Mouse (Mus musculus) brain, embryonic 14.5 days (tissue): ENCODE data around the gene Lfng. TPM values are rescaled to one million over a fixed set of nuclear protein-coding genes. Genes with fewer than 3 reads are reported as not detected.

Experiments used
- DNase-seq: peaks from one replicate; pipeline ENCODE4 v3.0.0-alpha.2; 2011; ENCODE audit warnings: low read depth
- CTCF ChIP-seq: fragments of 200-500 bp; IDR thresholded peaks from 2 replicates; pipeline ENCODE4 v1.5.1; 2012; ENCODE audit warnings: inconsistent platforms, mild to moderate bottlenecking, moderate library complexity, borderline replicate concordance; ENCODE audit not compliant: insufficient read depth, insufficient read length; ENCODE audit errors: extremely low read depth
- POLR2A ChIP-seq: fragments of 200-500 bp; IDR thresholded peaks from 2 replicates; pipeline ENCODE4 v1.6.1; 2012; ENCODE audit warnings: mild to moderate bottlenecking, inconsistent platforms, borderline replicate concordance; ENCODE audit not compliant: poor library complexity, insufficient read depth, insufficient read length, severe bottlenecking; ENCODE audit errors: extremely low read depth
- polyA plus RNA-seq: library from polyadenylated mRNA; depleted of rRNA; stranded (reverse); fragments of >200 nt; gene quantifications from 2 replicates; pipeline ENCODE4 v1.2.3, GENCODE M21; 2012

Gene Lfng
- polyA plus RNA-seq, 1 experiment: 55.8 TPM

DNA sequence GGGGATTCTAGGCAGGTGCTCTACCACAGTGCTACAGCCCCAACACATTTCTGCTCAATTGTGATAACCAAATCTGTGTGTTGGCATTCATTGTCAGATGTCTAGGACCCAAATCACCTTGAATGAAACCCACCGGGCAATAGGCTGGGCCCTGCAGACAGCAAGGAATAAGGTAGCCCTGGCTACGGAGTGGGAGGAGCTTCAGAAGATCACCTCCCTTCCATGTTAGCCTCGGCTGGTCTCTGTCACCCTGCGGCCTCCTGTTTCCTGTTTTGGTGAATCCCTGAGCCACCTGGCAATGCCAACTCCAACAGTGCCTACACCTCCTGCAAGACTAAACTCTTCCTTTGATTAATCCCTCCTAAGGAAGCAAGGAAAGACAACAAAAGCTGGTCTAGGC lies 9.3 kb upstream of the Lfng start:
- TF ChIP-seq POLR2A (no peak), CTCF (no peak)
- DNase-seq: no peak

GRCm38 (mm10) chr5:140599939-140600338 lies 7.2 kb upstream of the Lfng start:
- no peak for DNase-seq

GRCm38 (mm10) chr5:140601712-140602111 lies 5.4 kb upstream of the Lfng start:
- peak; percentile 70 for DNase-seq
- no peak for TF ChIP-seq POLR2A
- no peak for TF ChIP-seq CTCF

More at GRCm38 (mm10) chr5:140599939-140600338, 7.2 kb upstream of the Lfng start:
- TF ChIP-seq CTCF: no peak
- no peak for TF ChIP-seq POLR2A

- TF ChIP-seq POLR2A: no peak
- TF ChIP-seq CTCF: no peak
- DNase-seq: no peak
Observed at GRCm38 (mm10) chr5:140602540-140602939, 4.6 kb upstream of the Lfng start.

DNA sequence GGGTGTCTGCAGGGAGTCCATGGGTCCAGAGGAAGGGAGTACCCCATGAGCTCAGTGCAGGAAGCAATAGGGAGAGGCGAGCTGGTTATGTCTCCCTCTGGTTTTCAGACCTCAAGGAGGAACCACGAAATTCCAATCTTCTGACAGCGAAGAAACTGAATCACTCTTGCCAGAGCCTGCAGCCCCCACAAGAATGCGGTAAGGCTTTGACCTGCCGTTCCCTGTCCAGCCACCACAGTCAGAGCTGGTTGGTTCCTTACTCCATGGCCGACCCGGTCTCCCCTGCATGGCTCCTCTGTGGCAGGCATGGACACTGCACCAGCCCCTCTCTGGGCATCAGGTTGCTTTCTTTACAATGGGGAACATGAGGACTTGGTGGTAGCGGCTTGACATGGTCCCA lies 2.7 kb upstream of the Lfng start:
- TF ChIP-seq POLR2A: no peak
- TF ChIP-seq CTCF: no peak
- DNase-seq: no peak

DNA sequence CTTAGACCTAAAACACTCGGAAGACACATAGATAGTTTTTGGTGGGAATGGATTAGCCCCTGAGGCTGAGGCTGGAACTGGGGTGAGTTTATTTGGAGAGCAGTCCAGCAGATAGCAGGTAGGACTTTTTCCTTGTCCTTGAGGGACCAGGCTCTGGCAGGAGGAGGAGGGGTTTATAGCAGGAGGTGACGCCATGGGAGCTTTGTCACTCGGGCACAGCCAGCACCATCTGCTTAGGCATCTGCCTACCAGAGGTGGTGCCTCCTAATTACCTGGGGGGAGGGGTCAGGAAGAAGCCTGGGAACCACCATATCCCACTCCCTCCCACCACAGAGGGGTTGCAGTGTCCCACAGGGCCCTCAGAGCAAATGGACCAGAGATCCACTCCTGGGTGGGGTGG lies 1.9 kb upstream of the Lfng start:
- no peak for TF ChIP-seq CTCF
- peak; percentile 60 for DNase-seq

GRCm38 (mm10) chr5:140606386-140606785 lies 734 bp upstream of the Lfng start:
- TF ChIP-seq CTCF: no peak
- TF ChIP-seq POLR2A: no peak
- DNase-seq: no peak

DNA sequence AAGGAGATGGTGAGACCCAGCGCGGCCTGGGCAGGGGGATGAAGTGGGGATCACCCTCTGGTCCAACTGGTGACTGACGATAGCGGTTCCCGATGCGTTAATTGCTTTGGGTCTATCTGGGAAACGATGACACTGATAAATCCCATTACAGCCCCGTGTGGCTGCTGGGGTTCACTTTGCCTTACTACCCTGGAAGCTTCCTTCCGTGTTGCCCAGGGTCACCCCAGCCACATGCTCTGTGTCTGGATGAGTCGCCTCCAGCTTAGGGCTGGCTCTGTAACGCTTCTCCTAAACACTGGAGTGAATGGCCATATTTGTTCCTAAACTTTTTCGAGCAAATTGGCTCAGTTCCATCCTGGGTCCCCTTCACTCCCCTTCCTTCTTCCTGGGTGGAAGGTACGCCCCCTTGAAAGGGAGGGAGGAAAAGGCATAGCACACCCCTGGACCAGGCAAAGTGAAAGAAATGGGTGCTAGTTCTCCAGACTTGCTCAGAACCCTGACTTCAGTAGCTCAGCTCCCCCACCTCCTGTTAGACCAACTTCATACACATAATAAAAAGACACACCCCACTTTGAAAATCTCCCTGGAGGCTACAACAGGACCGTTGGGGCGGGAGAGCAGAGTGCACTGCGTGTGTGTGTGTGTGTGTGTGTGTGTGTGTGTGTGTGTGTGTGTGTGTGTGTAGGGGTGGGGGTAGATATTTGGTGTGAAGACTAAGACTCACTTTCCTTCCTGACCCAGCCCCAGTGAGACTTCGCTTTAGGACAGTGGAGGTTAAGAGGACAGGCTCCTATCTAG lies 915 bp downstream of the Lfng start:
- TF ChIP-seq POLR2A (no peak), CTCF (no peak)
- DNase-seq: peak; percentile 63

DNA sequence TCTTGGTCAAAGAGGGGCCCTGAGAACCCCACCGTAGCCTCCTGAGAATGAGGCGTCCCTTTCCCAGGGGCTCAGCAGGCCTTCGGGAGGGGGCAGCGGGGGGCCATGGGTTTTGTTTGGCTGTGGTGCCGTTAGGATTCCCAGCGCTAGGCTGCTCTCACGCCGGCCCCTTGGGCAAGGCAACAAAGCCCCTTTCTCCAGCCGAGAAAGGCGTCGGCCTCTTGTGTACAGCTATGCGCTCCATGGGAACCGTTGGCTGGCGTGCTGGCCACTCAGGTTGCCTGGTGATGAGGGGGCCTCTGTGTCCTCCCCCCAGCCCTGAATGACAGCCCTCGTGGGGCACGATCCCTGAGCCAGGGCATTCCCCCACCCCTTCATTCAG lies 1.5 kb downstream of the Lfng start:
- DNase-seq: peak; percentile 95
- TF ChIP-seq POLR2A (0 out of 2 replicates have a peak, but pooled peaks have one; percentile 11), CTCF (no peak)

GRCm38 (mm10) chr5:140609511-140610272 lies 2.6 kb downstream of the Lfng start:
- DNase-seq: peak; percentile 90
- TF ChIP-seq POLR2A (0 out of 2 replicates have a peak, but pooled peaks have one; percentile 12), CTCF (no peak)

- peak; percentile 87 for DNase-seq
Observed at GRCm38 (mm10) chr5:140610273-140611011, 3.3 kb downstream of the Lfng start.

DNA sequence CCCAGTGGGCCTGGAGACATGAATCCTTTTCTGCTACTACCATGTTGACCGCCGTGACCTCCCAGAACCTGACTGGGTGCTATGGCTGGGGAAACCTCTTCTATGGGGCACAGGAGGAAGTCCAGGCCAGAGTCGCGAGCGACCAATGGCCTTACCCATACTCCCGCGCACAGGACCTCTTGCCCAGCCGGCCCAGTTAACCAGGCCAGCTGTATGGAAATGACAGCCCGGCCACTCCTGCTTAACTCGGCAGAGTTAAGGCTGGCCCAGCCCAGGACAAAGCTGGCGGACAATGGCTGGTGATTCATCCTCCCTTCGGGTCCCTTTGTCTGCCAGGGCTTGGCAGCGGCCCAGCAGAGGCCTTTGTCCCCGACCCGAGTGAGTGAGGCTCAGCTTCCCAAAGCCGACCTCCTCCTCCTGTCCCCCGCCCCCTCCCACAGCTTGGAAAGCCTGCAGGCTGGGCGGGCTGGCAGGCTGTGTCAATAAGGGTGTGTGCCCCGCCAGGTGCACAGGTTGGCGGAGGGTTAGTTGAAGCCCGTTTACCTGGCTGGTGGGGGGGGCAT lies 4.0 kb downstream of the Lfng start:
- TF ChIP-seq CTCF (no peak), POLR2A (no peak)
- peak; percentile 96 for DNase-seq

More at GRCm38 (mm10) chr5:140610273-140611011, 3.3 kb downstream of the Lfng start:
- TF ChIP-seq POLR2A (no peak), CTCF (no peak)
